Mouse (Mus musculus) ES-CJ7 (cell line): ENCODE measurements around the gene Myadml2.

Source experiments
- DNase-seq: peaks from one replicate; pipeline ENCODE4 v3.0.0; 2011; ENCODE audit warnings: low read depth, low spot score

Gene Myadml2

DNA sequence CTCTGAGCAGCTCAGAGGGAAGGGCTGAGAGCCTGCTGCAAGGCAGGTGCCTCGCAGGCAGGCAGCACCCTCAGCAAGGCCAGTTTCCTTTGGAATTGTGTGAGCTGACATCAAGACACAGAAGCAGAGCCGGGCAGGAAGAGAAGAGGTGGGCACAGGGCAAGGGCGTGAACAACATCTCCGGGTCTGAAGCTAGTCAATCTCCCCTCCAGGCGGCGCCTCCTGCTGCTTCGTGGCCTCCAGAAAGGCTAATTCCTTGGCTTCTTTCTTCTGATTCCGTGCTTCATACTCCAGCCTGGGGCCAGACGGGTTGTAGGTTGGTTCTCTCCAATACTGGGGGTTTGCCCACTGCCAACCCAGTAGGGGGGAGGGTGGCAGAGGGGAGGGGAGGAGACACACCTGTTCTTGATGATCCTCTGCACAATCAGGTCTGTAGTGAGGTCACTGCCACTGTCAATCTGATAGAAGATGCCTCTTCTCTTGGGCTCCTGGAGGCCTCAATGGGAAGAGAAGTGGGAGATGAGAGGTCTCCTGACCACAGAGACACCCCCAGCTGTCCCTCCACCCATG, 37.4 kb downstream of the Myadml2 start:
- no peak for DNase-seq

DNA sequence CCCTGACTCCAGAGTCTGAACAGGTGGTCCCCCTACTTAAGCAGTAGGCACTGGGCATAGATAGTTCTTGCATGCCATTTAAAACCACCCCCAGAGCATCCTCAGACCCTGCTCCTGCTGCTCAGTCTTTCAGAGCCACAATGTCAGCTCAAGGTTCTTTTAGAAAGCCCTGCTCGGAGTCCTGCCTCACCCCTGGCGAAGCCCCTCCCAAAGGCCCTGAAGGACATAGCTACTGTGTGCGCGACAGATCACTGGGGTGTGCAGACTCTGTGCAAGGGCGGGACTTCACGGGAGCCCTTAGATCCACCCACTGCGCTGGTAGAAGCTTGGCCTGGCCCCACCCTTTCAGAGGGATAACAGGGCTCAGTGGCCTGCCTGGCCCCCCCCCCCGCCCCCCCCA, 38.7 kb downstream of the Myadml2 start:
- peak; percentile 87 for DNase-seq

DNA sequence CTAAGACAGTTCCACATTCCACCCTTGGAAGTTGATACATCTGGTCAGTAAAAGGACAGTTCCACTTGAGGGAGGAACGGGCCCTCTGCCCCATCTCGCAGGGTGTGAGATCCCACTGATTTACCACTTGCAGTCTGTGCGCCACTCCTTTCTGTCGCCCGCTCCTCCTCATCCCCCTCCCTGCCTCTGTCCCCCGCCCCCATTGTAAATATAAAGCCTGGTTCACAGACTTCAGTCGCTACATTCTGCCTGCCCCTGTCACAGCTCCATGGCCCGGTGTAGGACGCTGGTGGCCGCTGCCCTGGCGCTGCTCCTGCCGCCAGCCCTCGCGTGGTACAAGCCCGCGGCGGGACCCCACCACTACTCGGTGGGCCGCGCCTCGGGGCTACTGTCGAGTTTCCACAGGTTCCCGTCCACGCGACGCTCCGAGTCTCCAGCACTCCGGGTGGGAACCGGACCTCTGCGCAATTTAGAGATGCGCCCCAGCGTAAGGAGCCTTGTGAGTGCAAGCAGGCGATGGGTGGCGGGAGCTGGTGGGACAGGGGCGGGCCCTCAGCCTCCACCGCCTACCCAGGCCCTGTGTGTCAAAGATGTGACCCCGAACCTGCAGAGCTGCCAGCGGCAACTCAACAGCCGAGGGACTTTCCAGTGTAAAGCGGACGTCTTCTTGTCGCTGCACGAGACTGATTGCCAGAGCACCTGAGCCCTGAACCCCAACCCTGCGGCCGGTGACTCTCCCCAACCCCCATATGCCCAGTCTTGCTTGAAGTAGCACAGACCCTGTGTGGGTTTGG, 39.5 kb downstream of the Myadml2 start, which contains the start of gene Npb:
TSS of gene Npb (plus strand) at position 237 of the 794 bp plus-strand sequence.
- no peak for DNase-seq

DNA sequence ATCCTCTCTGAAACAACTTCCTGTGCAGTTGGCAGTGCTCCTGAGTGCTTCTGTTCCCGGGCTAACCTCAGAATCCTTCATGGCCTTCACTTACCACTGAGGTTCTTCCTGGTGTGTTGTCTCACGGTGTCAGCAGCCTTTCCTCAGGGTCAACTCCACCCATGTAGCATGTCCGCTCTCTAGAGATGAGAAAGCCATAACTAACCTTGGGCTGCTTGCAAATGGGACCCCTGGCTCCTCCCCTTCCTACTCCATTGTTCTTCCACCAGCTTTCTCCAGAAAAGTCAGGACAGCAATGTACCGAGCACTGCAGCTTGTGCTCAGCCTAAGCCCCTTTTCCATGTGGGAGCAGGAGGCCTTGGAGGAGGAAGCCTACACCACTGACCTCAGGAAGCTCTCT, 41.2 kb downstream of the Myadml2 start:
- DNase-seq, result no peak

DNA sequence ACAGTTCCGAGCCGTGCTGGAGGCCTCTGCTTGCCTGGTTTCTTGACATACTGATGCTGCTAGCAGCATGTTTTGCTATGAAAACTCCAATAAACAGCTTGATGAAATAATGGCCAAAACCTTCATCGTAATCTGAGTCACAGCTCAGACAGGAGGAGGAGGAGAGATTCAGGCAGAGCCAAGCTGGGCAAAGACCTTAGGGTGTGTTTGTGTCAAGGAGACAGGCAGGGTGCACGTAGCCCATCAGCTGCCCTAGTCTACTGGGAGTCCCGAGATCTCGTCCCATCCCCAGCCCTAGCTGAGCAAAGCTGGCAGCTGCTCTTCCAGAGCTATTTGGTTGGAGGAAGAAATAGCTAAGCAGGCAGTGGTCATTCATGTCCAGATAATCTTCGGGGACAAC, 42.3 kb downstream of the Myadml2 start:
- no peak for DNase-seq

DNA sequence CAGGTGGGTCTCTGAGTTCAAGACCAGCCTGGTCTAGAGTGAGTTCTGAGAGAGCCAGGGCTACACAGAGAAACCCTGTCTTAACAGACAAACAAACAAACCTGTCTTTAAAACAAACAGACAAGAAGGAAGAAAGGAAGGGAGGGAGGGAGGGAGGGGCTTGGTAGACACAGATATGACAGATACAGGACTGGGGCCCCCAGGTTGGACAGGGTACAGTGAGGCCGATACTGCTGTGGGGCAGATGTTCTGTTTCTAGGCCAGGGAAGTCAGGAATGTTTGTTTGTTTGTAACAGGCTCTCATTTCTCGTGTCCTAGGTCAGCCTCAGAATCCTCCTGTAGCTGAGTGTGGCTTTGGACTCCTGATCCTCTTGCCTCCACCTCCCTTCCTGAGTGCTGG, 44.4 kb downstream of the Myadml2 start:
- DNase-seq, result no peak

DNA sequence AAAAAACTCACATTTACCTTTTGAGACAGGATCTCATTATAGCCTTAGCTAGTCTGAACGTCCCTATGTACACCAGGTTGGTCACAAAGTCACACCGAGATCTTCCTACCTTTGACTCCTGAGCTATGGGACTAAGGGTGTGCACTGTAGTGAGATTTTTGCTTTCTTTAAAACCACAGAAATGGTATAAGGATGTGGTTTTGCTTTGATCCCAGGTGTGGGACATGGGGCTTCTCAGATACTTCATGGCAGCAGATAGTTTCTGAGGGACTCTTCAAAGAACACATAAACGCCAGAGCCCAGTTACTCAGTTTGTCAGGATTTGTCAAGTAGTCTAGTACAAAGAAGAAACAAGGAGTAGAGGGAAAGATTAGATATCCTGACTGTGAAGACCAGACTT, 47.2 kb downstream of the Myadml2 start:
- DNase-seq, result no peak

DNA sequence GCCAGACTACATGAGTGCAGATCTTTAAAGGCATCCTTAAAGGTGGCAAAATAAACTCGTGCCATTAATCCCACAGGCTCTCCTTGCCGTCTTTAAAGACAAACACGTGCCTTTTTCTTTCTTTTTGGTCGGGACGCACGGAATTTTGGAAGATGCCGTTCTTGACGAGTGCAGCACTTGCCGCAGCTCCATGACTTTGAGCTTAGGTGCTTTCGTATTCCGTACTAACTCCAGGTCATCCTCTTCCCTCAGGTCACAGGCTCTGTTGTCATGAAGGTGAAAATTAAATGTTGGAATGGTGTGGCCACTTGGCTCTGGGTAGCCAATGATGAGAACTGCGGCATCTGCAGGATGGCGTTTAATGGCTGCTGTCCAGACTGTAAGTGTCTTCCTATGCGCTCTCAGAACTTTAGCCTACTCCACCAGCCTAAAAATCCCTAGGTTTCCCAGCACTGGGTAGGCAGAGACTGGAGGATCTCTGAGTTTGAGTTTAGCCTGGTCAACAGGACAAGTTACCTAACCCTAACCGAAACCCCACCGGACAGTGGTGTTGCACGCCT, 48.9 kb downstream of the Myadml2 start:
- DNase-seq, result no peak

DNA sequence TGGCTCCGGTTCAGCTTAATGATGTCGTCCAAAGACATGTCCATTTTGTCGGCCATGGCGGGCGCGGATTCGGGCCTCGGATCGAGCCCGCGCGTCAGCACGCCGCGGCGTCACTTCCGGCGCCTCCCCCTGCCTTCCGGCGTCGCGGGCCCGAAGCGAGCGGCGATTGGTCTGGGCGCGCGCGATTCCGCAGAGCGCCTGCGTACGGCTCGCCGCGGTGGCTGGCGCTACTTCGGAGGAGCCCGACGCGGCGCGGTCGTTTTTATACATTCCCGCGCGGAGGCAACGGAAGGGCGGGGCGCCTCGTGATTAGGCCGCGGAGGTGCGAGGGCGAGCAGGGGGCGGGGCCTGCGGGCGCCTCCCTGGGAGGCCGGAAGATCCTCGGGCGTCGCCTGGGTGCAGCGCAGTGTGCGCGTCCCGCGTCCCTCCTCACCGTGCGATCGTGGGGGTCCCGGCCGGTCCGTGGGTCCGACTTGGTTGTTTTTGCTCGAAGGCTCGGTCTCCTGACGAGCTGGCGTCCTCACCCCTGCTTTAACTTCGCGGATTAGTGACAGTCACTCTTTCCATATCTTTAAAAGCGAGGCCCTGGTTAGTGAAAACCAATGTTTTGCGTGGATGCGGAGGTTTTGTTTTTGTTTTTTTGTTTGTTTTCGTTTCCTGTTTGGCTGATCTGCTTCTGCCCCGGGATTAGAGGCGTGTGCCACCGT, 49.5 kb downstream of the Myadml2 start, which contains the start of the genes Alyref and Anapc11:
TSS of gene Alyref (minus strand) at position 83 of the 707 bp plus-strand sequence.
TSS of gene Anapc11 (plus strand) at position 139 of the 707 bp plus-strand sequence.
- DNase-seq, result peak; percentile 95

DNA sequence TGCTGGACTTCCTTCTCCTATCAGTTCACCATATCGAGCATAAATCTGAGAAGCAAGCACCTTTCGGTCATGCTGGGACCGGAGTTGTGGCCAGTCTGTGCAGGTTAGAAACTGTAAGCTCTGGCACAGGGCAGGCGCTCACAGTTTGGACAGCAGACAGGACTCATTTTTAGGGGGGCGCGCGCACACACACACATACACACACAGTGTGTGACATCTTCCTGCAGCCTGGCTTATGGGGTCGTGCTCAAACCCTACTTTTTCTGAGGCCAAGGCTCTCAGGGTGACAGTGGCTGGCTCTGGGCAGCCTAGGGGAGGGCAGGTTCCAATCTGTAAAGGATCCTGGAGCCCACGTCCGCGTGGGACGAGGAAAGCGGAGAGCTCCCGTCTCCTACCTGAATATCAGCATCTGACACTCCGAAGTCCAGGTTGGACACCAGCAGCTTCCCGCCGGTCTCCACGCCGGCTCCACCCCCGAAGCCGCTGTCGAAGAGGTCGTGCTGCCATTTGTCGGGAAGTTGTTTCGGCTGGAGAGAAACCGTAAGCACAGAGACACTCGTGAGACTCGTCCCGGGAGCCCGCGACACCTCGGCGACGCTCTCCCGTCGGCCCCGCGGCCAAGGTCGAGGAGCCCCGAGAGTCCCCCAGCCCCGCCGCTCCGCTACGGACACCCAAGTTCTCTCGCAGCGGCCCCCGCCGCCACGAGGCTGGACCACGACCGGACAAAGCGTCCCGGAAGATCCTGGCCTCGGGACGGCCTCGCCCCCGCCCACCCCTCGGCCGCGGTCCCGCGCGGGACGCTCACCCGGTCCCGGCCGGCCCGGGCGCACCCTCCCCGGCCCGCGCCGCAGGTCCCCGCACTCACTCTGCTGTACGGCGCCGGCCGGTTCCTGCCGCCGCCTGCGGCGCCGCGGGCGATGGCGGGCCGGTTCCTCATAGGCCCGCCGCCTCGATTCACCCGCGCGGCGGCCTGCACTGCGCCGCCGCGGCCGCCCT, 50.4 kb downstream of the Myadml2 start:
- DNase-seq, result no peak
